Mouse (Mus musculus): ENCODE data around the gene Wdr25. TPM values are rescaled to one million over a fixed set of nuclear protein-coding genes. Genes with fewer than 3 reads are reported as not detected.

Gene Wdr25
- polyA plus RNA-seq, 1 experiment from 2014 or later, result 6.8 TPM

GRCm38 (mm10) chr12:108857109-108857508 is 36.3 kb upstream of the Wdr25 start:
- Histone ChIP-seq H3K9me3 (ENCODE audit: control insufficient read depth, low read depth, low read length) (no peaks in the 10 kb centered on the region), H3K36me3 (ENCODE audit: control insufficient read depth, insufficient read depth, low read length) (peaks cover 22% of the 10 kb centered on the region), H3K9ac (replicated peaks; ENCODE audit: low read depth, low read length) (no peak overlapping the region), H3K4me3 (ENCODE audit: low read depth, low read length) (no peak overlapping the region), H3K27ac (ENCODE audit: low read length) (no peak overlapping the region), H3K4me2 (replicated peaks; ENCODE audit: low read depth, low read length) (no peak overlapping the region), H3K4me1 (ENCODE audit: control insufficient read depth, insufficient read depth, low read length) (0 out of 2 replicates have a peak, but pooled peaks cover 3% of the 10 kb centered on the region), H3K27me3 (ENCODE audit: control insufficient read depth, insufficient read depth, low read length) (no peaks in the 10 kb centered on the region)
- ATAC-seq (ENCODE audit: insufficient number of reproducible peaks, insufficient read depth, low FRiP score, low read depth), result no peak
- 80% methylated on average over 7 of the region's 7 CpGs for WGBS

GRCm38 (mm10) chr12:108857589-108858184 is 35.7 kb upstream of the Wdr25 start:
- Histone ChIP-seq H3K27ac (ENCODE audit: low read length) (peak overlapping the region; percentile 27; the same call in 1 of the 2 replicates), H3K27me3 (ENCODE audit: control insufficient read depth, insufficient read depth, low read length) (no peaks in the 10 kb centered on the region), H3K9me3 (ENCODE audit: control insufficient read depth, low read depth, low read length) (no peaks in the 10 kb centered on the region), H3K4me3 (ENCODE audit: low read depth, low read length) (no peak overlapping the region), H3K36me3 (ENCODE audit: control insufficient read depth, insufficient read depth, low read length) (peaks cover 28% of the 10 kb centered on the region), H3K4me2 (replicated peaks; ENCODE audit: low read depth, low read length) (no peak overlapping the region), H3K9ac (replicated peaks; ENCODE audit: low read depth, low read length) (no peak overlapping the region), H3K4me1 (ENCODE audit: control insufficient read depth, insufficient read depth, low read length) (0 out of 2 replicates have a peak, but pooled peaks cover 3% of the 10 kb centered on the region)
- 62% methylated on average over 7 of the region's 7 CpGs for WGBS
- no peak for ATAC-seq (ENCODE audit: insufficient number of reproducible peaks, insufficient read depth, low FRiP score, low read depth)

GRCm38 (mm10) chr12:108858486-108858885 is 34.9 kb upstream of the Wdr25 start:
- Histone ChIP-seq H3K4me3 (ENCODE audit: low read depth, low read length) (no peak overlapping the region), H3K4me2 (replicated peaks; ENCODE audit: low read depth, low read length) (no peak overlapping the region), H3K4me1 (ENCODE audit: control insufficient read depth, insufficient read depth, low read length) (0 out of 2 replicates have a peak, but pooled peaks cover 3% of the 10 kb centered on the region), H3K36me3 (ENCODE audit: control insufficient read depth, insufficient read depth, low read length) (peaks cover 29% of the 10 kb centered on the region), H3K9me3 (ENCODE audit: control insufficient read depth, low read depth, low read length) (no peaks in the 10 kb centered on the region), H3K27me3 (ENCODE audit: control insufficient read depth, insufficient read depth, low read length) (no peaks in the 10 kb centered on the region), H3K27ac (ENCODE audit: low read length) (no peak overlapping the region), H3K9ac (replicated peaks; ENCODE audit: low read depth, low read length) (no peak overlapping the region)
- no peak for ATAC-seq (ENCODE audit: insufficient number of reproducible peaks, insufficient read depth, low FRiP score, low read depth)
- WGBS, result 83% methylated on average over 5 of the region's 5 CpGs

GRCm38 (mm10) chr12:108865007-108865494 is 28.4 kb upstream of the Wdr25 start:
- H3K4me3 ChIP-seq (ENCODE audit: low read depth, low read length), result no peak overlapping the region
- no peaks in the 10 kb centered on the region for H3K4me1 ChIP-seq (ENCODE audit: control insufficient read depth, insufficient read depth, low read length)
- 65% methylated on average over 6 of the region's 6 CpGs for whole genome bisulfite sequencing
- no peak overlapping the region for H3K9ac ChIP-seq (replicated peaks; ENCODE audit: low read depth, low read length)
- no peak for ATAC-seq (ENCODE audit: insufficient number of reproducible peaks, insufficient read depth, low FRiP score, low read depth)
- peak overlapping the region; percentile 66; the same call in 1 of the 2 replicates for H3K27ac ChIP-seq (ENCODE audit: low read length)
- no peak overlapping the region for H3K4me2 ChIP-seq (replicated peaks; ENCODE audit: low read depth, low read length)
- peaks cover 74% of the 10 kb centered on the region for H3K36me3 ChIP-seq (ENCODE audit: control insufficient read depth, insufficient read depth, low read length)
- no peaks in the 10 kb centered on the region for H3K9me3 ChIP-seq (ENCODE audit: control insufficient read depth, low read depth, low read length)
- no peaks in the 10 kb centered on the region for H3K27me3 ChIP-seq (ENCODE audit: control insufficient read depth, insufficient read depth, low read length)

- Histone ChIP-seq H3K4me3 (ENCODE audit: low read depth, low read length) (no peak overlapping the region), H3K4me1 (ENCODE audit: control insufficient read depth, insufficient read depth, low read length) (no peaks in the 10 kb centered on the region), H3K36me3 (ENCODE audit: control insufficient read depth, insufficient read depth, low read length) (peaks cover 65% of the 10 kb centered on the region), H3K9ac (replicated peaks; ENCODE audit: low read depth, low read length) (no peak overlapping the region), H3K9me3 (ENCODE audit: control insufficient read depth, low read depth, low read length) (no peaks in the 10 kb centered on the region), H3K27ac (ENCODE audit: low read length) (no peak overlapping the region), H3K4me2 (replicated peaks; ENCODE audit: low read depth, low read length) (no peak overlapping the region), H3K27me3 (ENCODE audit: control insufficient read depth, insufficient read depth, low read length) (no peaks in the 10 kb centered on the region)
- 88% methylated on average over 2 of the region's 2 CpGs for WGBS
- ATAC-seq (ENCODE audit: insufficient number of reproducible peaks, insufficient read depth, low FRiP score, low read depth), result no peak
Measured at GRCm38 (mm10) chr12:108869575-108869974, 23.9 kb upstream of the Wdr25 start.

- H3K4me1 ChIP-seq (ENCODE audit: control insufficient read depth, insufficient read depth, low read length), result no peaks in the 10 kb centered on the region
- H3K9ac ChIP-seq (replicated peaks; ENCODE audit: low read depth, low read length), result no peak overlapping the region
- no peaks in the 10 kb centered on the region for H3K27me3 ChIP-seq (ENCODE audit: control insufficient read depth, insufficient read depth, low read length)
- WGBS, result 81% methylated on average over 5 of the region's 5 CpGs
- no peak overlapping the region for H3K27ac ChIP-seq (ENCODE audit: low read length)
- H3K4me3 ChIP-seq (ENCODE audit: low read depth, low read length), result no peak overlapping the region
- H3K36me3 ChIP-seq (ENCODE audit: control insufficient read depth, insufficient read depth, low read length), result peaks cover 51% of the 10 kb centered on the region
- no peaks in the 10 kb centered on the region for H3K9me3 ChIP-seq (ENCODE audit: control insufficient read depth, low read depth, low read length)
- H3K4me2 ChIP-seq (replicated peaks; ENCODE audit: low read depth, low read length), result no peak overlapping the region
- no peak for ATAC-seq (ENCODE audit: insufficient number of reproducible peaks, insufficient read depth, low FRiP score, low read depth)
Measured at GRCm38 (mm10) chr12:108873122-108873521, 20.3 kb upstream of the Wdr25 start.

- H3K27me3 ChIP-seq (ENCODE audit: control insufficient read depth, insufficient read depth, low read length), result no peaks in the 10 kb centered on the region
- H3K9ac ChIP-seq (replicated peaks; ENCODE audit: low read depth, low read length), result no peak overlapping the region
- H3K27ac ChIP-seq (ENCODE audit: low read length), result no peak overlapping the region
- no peak overlapping the region for H3K4me2 ChIP-seq (replicated peaks; ENCODE audit: low read depth, low read length)
- H3K9me3 ChIP-seq (ENCODE audit: control insufficient read depth, low read depth, low read length), result no peaks in the 10 kb centered on the region
- WGBS, result 79% methylated on average over 4 of the region's 4 CpGs
- H3K36me3 ChIP-seq (ENCODE audit: control insufficient read depth, insufficient read depth, low read length), result peaks cover 45% of the 10 kb centered on the region
- no peaks in the 10 kb centered on the region for H3K4me1 ChIP-seq (ENCODE audit: control insufficient read depth, insufficient read depth, low read length)
- H3K4me3 ChIP-seq (ENCODE audit: low read depth, low read length), result no peak overlapping the region
- ATAC-seq (ENCODE audit: insufficient number of reproducible peaks, insufficient read depth, low FRiP score, low read depth), result no peak
Measured at GRCm38 (mm10) chr12:108879138-108879537, 14.3 kb upstream of the Wdr25 start.

GRCm38 (mm10) chr12:108880606-108881005 is 12.8 kb upstream of the Wdr25 start:
- Histone ChIP-seq H3K9me3 (ENCODE audit: control insufficient read depth, low read depth, low read length) (no peaks in the 10 kb centered on the region), H3K9ac (replicated peaks; ENCODE audit: low read depth, low read length) (no peak overlapping the region), H3K4me2 (replicated peaks; ENCODE audit: low read depth, low read length) (no peak overlapping the region), H3K36me3 (ENCODE audit: control insufficient read depth, insufficient read depth, low read length) (peaks cover 38% of the 10 kb centered on the region), H3K27ac (ENCODE audit: low read length) (peak overlapping the region; percentile 33; the same call in 1 of the 2 replicates), H3K27me3 (ENCODE audit: control insufficient read depth, insufficient read depth, low read length) (no peaks in the 10 kb centered on the region), H3K4me1 (ENCODE audit: control insufficient read depth, insufficient read depth, low read length) (no peaks in the 10 kb centered on the region), H3K4me3 (ENCODE audit: low read depth, low read length) (no peak overlapping the region)
- WGBS, result 84% methylated on average over 5 of the region's 5 CpGs
- peak; percentile 86 for ATAC-seq (ENCODE audit: insufficient number of reproducible peaks, insufficient read depth, low FRiP score, low read depth)

GRCm38 (mm10) chr12:108881192-108881591 is 12.2 kb upstream of the Wdr25 start:
- Histone ChIP-seq H3K27me3 (ENCODE audit: control insufficient read depth, insufficient read depth, low read length) (no peaks in the 10 kb centered on the region), H3K9me3 (ENCODE audit: control insufficient read depth, low read depth, low read length) (no peaks in the 10 kb centered on the region), H3K27ac (ENCODE audit: low read length) (no peak overlapping the region; the same call in 1 of the 2 replicates), H3K4me3 (ENCODE audit: low read depth, low read length) (no peak overlapping the region), H3K9ac (replicated peaks; ENCODE audit: low read depth, low read length) (no peak overlapping the region), H3K4me1 (ENCODE audit: control insufficient read depth, insufficient read depth, low read length) (no peaks in the 10 kb centered on the region), H3K4me2 (replicated peaks; ENCODE audit: low read depth, low read length) (no peak overlapping the region), H3K36me3 (ENCODE audit: control insufficient read depth, insufficient read depth, low read length) (peaks cover 43% of the 10 kb centered on the region)
- no peak for ATAC-seq (ENCODE audit: insufficient number of reproducible peaks, insufficient read depth, low FRiP score, low read depth)
- 79% methylated on average over 3 of the region's 3 CpGs for WGBS
